Mouse (Mus musculus) urinary bladder, adult 2 months (tissue): ENCODE results near the gene Tmem107. TPM values are rescaled to one million over a fixed set of nuclear protein-coding genes. Genes with fewer than 3 reads are reported as not detected.

ENCODE experiments used
- DNase-seq: peaks from one replicate; pipeline ENCODE4 v3.0.0; 2022; ENCODE audit warnings: low spot score
- polyA plus RNA-seq: library from polyadenylated mRNA; depleted of rRNA; stranded (reverse); fragments of >200 nt; gene quantifications from 2 replicates; pipeline ENCODE4 v1.2.3, GENCODE M21; 2012; rRNA removed

Gene Tmem107
- polyA plus RNA-seq: 17.9 and 25.8 TPM in 2 replicates

DNA sequence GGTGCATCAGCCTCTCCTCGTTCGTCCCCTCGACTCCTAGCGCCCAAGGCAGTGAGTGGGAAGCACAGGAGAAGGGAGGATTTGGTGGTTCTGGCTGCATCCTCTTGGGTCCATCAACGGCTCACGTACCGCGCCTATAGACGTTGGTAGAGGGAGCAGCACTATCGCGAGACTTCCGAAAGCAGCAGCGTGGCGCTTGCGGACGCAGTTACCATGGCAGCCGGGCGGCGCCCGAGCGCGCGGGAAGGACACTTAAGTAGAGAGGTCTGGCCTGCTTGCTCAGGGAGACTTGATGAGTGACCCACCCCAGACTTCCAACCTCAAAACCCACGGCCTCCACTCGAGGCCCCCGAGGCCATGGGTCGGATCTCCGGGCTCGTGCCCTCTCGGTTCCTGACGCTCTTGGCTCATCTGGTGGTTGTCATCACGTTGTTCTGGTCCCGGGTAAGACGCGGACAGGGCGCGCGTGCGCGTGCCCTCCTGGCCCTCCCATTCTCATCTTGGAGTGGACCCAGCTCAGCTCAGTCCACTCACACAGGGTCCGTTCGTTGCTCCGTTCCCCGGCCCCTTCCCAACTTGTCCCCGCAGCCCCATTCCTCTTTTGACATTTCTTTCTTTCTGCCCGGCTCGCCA, at the start of gene Tmem107:
TSS of gene Tmem107 (plus strand) at position 217 of the 633 bp plus-strand sequence.
- DNase-seq: peak; percentile 83

- no peak for DNase-seq
These were observed 44.0 kb upstream of the Tmem107 start for GRCm38 (mm10) chr11:69026562-69026961.

GRCm38 (mm10) chr11:69028805-69029204, 41.8 kb upstream of the Tmem107 start:
- DNase-seq: no peak

DNA sequence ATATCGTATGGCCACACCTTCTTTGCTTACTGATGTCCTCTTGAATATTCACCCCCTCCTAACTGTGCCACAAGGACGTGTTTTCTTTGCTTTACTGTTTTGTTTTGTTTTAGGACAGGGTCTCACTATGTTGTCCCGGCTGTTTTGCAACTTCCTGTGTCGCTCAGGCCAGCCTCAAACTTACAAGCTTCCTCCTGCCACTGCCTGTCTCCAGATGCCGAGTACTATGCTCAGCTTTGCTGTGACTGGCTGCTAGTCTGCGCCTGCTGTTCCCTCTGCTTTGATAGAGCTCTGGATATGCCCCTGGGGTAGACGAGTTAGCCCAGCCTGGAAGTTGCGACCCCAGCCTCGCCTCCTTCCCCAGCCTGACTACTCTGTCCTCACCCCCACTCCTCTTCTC, 37.1 kb upstream of the Tmem107 start:
- DNase-seq: no peak

- DNase-seq: no peak
These were observed 36.0 kb upstream of the Tmem107 start for GRCm38 (mm10) chr11:69034585-69034984.

- no peak for DNase-seq
These were observed 35.2 kb upstream of the Tmem107 start for GRCm38 (mm10) chr11:69035411-69035810.

- peak; percentile 51 for DNase-seq
These were observed 34.8 kb upstream of the Tmem107 start for GRCm38 (mm10) chr11:69035849-69036248.

GRCm38 (mm10) chr11:69036486-69037230, 33.9 kb upstream of the Tmem107 start:
- peak; percentile 88 for DNase-seq

- DNase-seq: peak; percentile 59
These were observed 33.2 kb upstream of the Tmem107 start for GRCm38 (mm10) chr11:69037231-69038061.

DNA sequence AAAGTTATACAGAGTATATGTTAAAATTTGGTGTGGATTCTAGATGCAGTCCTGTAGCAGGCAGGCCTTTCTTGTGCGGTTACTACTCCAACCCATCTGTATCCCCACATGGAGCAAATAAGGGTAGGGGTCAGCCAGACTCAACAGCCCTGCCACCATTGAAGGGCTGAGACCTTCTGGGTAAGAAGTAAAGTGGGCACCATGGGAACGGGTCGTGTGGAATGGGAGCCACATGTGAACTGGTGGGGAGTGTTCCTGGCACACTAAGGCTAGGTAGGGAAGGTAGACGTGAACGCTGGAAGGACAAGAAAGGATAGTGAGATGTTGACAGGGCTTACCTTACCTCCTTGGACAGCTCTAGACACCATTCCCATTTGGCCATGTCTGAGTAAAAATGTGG, 32.4 kb upstream of the Tmem107 start:
- no peak for DNase-seq

DNA sequence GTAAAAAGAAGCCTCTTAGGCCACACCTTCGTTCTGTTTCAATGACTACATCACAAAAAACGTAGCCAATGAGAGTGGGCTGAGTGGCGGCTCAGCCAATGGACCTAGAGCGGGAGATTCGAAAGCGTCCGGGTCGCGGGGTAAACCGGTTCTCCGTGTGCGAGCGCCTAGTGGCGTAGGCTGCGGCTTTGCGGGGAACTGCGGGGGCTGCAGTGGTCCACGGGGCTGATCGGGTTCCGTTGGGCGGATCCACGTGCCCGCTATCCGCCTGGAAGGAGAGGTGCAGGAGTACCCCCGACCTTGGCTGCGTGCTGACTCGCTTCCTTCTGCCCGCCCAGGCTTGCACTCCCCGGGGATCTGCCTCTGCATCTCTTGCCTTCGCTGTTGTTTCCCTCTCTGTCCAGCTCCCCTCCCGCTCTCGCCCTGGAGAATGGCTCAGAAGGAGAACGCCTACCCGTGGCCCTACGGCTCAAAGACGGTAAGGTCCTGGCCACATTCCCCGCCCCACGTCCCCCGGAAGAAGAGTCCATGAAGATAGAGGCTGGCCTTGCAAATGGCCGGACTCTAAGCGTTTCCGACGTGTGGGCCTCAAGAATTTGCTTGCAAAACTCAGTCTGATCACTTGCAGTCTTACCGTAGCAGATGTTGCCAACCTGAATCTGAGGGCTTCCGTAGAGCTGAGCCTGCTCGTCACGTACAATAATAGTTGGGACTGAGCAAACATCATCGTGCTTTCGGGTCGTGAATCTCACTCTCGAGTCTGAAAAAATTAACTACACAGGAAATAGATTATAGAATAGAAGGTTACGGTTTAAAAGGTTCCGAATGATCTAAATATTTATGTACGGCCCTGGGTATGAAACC, 24.8 kb upstream of the Tmem107 start, which contains the start of gene Aurkb:
TSS of gene Aurkb (plus strand) at position 117 of the 864 bp plus-strand sequence.
- peak; percentile 55 for DNase-seq

DNA sequence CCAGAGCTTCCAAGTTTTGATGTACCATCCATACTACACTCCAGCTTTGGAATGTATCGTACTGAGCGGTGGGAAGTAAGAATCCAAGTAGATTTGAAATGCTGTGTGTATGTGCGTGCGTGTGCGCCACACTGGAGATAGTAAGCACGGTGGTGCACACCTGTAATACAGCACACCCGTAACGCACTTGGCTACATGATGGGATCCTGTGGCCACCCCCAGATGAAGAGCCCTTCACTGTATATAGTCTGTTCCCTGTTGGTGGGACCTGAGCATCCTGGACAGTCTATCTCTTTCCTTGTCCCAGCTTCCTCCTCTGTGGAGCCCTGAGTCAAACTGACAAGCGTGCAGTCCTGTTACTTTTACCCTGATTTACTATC, 24.2 kb upstream of the Tmem107 start:
- DNase-seq: no peak

- no peak for DNase-seq
These were observed 23.0 kb upstream of the Tmem107 start for GRCm38 (mm10) chr11:69047592-69047991.

DNA sequence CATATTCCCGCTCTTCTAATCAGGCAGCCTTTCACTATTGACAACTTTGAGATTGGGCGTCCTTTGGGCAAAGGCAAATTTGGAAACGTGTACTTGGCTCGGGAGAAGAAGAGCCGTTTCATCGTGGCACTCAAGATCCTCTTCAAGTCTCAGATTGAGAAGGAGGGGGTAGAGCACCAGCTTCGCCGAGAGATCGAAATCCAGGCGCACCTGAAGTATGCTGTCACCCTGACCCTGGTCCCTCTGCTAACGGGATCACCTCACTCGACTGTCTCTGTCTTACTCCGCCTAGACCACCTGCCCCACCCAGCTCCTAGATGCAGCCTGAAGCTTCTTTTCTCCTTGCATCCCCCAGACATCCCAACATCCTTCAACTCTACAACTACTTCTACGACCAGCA, 22.5 kb upstream of the Tmem107 start:
- DNase-seq: no peak

GRCm38 (mm10) chr11:69050748-69051147, 19.9 kb upstream of the Tmem107 start:
- no peak for DNase-seq

DNA sequence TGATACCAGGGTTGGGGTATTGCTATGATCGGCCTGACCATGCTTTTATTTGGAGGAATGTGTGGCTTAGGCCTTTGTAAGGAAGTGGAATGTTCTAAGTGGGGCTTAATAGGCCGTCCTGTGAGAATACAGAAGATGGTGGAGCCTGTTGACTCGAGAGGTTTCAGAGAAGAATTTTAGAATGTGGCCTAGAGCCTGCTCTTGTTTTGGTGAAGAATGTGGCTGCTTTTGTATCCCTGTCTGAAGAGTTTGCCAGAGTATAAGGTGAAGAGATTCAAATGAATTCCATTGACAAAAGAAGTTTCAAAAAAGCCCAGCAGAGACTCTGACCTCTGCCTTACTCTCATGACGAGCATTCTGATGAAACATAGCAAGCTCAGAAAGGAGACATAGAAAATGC, 18.8 kb upstream of the Tmem107 start:
- no peak for DNase-seq

DNA sequence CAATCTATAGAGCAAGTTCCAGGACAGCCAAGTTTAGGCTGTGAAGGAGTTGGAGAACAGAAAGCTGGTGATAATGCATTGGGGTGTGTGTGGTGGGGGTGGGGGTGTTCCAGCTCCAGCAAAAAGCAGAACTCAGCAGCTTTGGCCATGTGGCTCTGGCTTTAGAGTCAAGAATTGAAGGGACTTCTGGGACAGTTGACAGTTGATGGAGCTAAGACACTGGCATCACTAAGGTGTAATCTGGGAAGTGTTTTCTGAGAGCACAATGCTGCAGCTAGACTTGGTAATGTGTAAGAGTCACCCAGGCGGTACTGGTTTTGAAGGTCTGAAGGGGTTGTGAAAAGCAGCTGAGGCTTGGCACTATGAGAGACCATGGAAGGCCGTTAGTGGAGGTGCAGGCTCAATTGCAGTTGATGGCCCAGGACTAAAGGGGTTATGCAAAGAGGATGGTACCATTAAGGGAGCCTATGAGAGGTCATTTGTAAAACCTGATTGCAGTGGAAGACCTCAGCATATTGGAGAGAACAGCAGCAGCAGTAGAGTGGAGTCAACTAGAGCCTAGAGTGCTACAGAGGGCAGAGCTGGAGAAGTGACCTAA, 17.7 kb upstream of the Tmem107 start:
- DNase-seq: no peak

GRCm38 (mm10) chr11:69053848-69054247, 16.8 kb upstream of the Tmem107 start:
- DNase-seq: no peak

DNA sequence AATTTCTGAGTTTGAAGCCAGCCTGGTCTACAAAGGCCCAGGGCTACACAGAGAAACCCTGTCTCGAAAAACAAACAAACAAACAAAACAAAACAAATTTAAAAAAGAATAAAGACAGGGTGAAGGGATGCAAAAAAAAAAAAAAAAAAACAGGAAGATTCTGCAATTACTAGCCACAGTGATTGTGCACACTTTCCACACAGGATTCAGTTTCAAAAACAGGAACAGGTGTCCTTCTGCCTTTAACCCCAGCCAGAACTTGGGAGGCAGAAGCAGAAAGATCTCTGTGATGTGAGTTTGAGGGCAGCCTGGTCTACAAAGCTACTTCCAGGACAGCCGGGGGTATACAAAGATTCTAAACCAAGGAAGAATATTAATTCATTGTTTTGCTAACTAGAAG, 12.3 kb upstream of the Tmem107 start:
- DNase-seq: no peak

- DNase-seq: no peak
These were observed 11.8 kb upstream of the Tmem107 start for GRCm38 (mm10) chr11:69058729-69059356.
